Mouse (Mus musculus) layer of hippocampus, postnatal 36 days (tissue): Measurements from ENCODE around the gene Lrmda. TPM values are rescaled to one million over a fixed set of nuclear protein-coding genes. Genes with fewer than 3 reads are reported as not detected.

ENCODE experiments used
- DNase-seq, 2 experiments: peaks; one replicate each; pipeline ENCODE4 v3.0.0; 2022
- total RNA-seq, 2 experiments: library from RNA; stranded (reverse); gene quantifications; 2 replicates each; pipeline ENCODE4 v1.2.3; 2021

Lrmda gene
- 1 to 10 TPM in 1 of 2 experiments, under 1 TPM in 1; 0.87 to 1.0 TPM for total RNA-seq

DNA sequence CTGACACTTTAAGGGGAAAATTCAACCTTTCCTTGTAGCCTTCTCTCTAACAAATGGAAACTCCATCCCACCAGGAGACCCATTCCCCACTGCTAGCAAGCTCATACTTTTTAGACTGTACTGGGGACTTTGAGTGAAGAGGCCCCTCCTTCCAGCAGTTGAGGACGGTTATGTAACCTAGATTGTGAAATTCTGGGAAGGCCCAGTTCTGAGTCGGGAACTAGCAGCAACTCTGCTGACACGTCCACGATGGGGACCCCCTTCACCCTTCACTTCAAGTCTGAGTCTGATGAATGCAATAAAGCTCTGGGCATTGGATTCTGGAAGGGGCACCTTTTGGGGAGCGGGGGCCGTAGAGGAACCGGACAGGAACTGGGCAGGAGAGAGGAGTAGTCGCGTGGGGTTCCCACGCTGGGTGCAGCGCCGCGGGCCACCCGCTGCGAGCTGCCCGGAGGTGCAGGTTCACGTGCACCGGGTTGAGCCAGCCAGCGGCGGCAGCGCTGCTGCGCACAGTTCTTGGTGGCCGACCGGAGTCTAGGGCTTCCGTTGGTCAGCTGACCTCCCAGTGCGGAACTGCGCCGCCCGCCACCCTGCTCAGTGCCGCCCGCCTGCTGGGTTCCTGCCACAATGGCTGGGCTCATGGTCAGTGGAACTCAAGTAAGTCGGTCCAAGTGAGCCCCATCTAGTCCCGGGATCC is at the start of gene Lrmda:
Gene Lrmda (plus strand): TSS at position 461 of the 697 bp plus-strand sequence.
- DNase-seq: peak; percentile 33 to 40

DNA sequence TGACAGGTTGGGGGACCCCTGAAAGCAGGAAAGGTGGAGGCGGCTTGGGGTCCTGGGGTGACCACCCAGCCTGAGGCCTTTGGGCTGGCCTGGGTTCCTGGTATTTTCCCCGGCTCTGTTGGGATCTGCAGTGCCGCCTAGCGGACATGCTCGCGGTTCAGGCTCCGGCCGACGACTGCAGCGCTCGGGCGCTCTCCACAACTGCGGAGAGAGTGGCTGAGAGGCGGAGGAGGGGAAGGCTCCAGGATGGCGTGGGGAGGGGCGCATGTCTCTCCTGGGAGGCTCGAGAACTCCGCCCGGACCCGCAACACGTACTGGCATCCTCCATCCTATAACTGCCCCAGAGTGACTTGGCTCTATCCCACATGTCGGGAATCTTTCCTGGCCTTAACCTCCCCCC is 38.0 kb upstream of the Lrmda start:
- DNase-seq: peak in 1 of 2 experiments; percentile 52

- no peak for DNase-seq
These were observed 37.4 kb upstream of the Lrmda start for GRCm38 (mm10) chr14:21982096-21982591.

GRCm38 (mm10) chr14:21982592-21983310 is 36.8 kb upstream of the Lrmda start:
- DNase-seq: no peak

- DNase-seq: no peak
These were observed 36.1 kb upstream of the Lrmda start for GRCm38 (mm10) chr14:21983311-21983949.

GRCm38 (mm10) chr14:21983950-21984730 is 35.4 kb upstream of the Lrmda start:
- no peak for DNase-seq

- no peak for DNase-seq
These were observed 34.6 kb upstream of the Lrmda start for GRCm38 (mm10) chr14:21984757-21985425.

- no peak for DNase-seq
These were observed 34.0 kb upstream of the Lrmda start for GRCm38 (mm10) chr14:21985426-21985931.

DNA sequence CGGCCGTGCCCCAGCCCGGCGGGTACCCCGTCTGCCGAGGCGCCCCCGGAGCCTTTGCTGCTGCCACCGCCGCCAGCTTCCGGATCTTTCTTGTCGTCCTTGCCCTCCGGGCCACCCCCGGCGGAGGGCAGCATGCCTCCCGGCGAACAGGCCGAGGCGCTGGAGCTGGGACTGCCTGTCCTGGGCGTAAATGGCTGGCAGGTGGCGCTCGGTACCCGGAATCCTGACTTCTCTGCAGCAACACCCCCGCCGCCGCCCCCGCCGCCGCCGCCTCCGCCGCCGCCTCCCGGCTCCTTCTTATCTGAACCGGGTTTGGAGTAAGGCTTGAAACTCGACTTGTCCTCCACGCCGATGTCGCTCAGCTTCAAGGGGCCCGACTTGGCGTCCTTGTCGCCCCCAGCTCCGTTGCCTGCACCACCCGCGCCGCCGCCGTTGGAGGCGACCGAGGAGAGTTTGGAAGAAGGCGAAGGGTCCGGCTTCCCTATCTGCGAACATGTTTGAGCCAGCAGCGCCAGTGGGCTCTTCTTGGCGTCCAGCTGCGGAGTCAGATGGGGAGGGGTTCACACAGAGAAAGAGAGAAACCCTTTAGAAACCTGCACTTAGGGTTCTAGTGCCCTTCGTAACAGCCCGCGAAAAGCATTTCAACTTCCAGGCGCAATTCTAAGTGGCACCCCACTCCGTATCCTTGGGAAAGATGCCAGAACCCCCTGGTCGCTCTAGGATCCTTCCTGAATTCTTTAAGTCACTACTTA is 33.4 kb upstream of the Lrmda start:
- DNase-seq: peak; percentile 79 to 85

- DNase-seq: no peak
These were observed 32.5 kb upstream of the Lrmda start for GRCm38 (mm10) chr14:21986733-21987659.

GRCm38 (mm10) chr14:21987660-21988576 is 31.6 kb upstream of the Lrmda start:
- peak; percentile 89 to 91 for DNase-seq

- DNase-seq: no peak
These were observed 30.8 kb upstream of the Lrmda start for GRCm38 (mm10) chr14:21988577-21989290.

- DNase-seq: no peak
These were observed 30.1 kb upstream of the Lrmda start, which contains the start of gene Zfp503 for GRCm38 (mm10) chr14:21989291-21989913. Gene Zfp503, minus strand, starts transcription at chr14:21989601.

GRCm38 (mm10) chr14:21990321-21991021 is 29.0 kb upstream of the Lrmda start:
- no peak for DNase-seq

GRCm38 (mm10) chr14:21991251-21991780 is 28.2 kb upstream of the Lrmda start:
- DNase-seq: no peak

DNA sequence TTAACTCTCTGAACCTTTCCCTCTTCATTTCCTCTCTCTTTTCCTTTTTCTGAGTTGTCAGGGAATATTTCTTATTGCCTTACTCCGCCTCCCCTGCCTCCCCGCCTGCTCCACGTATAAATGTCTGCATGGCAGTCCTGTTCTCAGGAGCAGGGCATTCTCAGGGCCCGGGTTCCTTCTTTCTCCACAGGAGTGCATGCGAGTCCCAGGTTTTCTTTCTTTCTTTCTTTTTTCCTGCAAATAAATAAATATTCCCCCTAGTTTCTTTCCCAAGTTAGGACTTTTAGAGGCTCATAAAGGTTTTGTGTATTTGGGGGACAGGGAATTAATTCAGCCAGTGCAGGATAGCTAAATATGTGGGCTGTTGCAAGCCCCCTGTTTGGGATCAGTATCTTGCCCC is 27.7 kb upstream of the Lrmda start:
- DNase-seq: no peak
